Mouse (Mus musculus): ENCODE data around the gene Tcp11l2. TPM values are rescaled to one million over a fixed set of nuclear protein-coding genes. Genes with fewer than 3 reads are reported as not detected.

The Tcp11l2 gene
- polyA plus RNA-seq, 1 experiment from 2014 or later = 20.0 TPM

DNA sequence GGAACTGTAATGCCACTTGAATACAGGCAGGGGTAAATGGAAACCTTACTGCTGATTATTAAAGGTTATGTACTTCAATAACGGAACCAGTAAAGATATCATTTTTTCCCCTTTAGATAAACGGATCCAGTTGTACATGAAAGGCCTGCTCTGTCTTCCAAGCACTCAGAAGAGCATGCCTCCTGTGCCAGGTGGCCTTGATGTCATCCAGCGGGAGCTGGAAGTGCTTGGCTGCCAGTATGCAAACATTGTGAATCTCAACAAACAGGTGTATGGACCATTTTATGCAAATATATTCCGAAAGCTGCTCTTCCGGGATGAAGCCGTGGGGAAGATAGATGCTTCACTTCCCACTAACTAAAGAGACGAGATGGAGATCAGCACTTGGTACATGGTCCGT, 36.9 kb downstream of the Tcp11l2 start:
- H3K9me3 ChIP-seq (replicated peaks) = no peaks in the 10 kb centered on the region

DNA sequence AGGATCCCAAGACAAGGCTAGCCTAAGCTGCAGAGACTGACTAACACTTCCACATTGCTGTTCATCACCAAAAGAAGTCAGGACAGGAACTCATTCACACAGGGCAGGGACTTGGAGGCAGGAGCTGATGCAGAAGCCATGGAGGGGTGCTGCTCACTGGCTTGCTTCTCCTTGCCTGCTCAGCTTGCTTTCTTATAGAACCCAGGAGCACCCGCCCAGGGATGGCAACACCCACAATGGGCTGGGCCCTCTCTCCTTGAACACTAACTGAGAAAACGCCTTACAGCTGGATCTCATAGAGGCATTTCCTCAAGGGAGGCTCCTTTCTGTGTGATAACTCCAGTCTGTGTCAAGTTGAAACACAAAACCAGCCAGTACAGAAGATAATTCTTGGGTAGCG, 38.6 kb downstream of the Tcp11l2 start:
- no peak for ATAC-seq (ENCODE audit: low FRiP score)
- 82% methylated on average over 3 of the region's 3 CpGs for WGBS

More for the DNA sequence above, 36.9 kb downstream of the Tcp11l2 start:
- WGBS = 82% methylated on average over 8 of the region's 8 CpGs
- Histone ChIP-seq H3K36me3 (no peaks in the 10 kb centered on the region), H3K4me1 (no peaks in the 10 kb centered on the region), H3K4me3 (no peak overlapping the region), H3K9ac (no peak overlapping the region), H3K27me3 (no peaks in the 10 kb centered on the region), H3K4me2 (replicated peaks) (no peak overlapping the region), H3K27ac (no peak overlapping the region)
- no peak for ATAC-seq (ENCODE audit: low FRiP score)

DNA sequence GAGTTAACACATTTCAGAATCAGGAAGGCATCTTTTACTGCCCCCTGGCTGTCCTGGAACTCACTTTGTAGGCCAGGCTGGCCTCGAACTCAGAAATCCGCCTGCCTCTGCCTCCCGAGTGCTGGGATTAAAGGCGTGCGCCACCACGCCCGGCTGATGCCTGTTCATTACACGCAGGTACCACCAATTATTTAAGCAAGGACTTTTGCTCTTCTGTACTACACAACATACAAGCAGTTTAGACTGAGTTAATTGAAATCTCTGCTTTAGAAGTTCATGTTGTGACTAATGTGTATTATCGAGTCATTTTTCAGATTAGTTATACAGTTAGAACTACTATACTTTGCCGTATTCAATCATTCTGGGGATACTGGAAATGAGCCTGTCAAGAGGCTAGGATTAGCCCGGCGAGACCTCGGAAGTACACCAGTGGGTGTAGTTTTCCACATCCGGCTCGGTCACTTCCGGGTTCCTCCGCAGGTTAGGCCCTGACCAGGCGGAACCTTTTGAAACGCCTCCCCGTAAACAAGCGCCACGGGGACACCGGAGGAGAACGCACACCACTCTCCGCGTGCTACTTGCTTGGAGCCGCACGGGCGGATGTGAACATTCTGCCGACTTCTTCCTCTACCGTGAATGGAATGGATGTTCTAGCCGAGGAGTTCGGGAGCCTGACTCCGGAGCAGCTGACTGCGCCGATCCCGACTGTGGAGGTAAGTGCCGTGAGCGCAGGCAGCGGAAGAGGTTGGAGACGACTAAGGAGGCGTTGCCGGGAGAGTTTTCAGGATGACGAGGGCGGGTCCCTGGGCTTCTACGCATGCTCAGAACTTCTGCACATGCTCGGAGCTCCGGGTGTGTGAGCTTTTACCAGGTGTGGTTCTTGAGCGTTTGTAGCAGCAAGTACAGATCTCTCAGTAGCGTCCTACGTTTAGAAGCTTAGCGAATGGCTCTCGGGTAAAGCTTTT, 45.7 kb downstream of the Tcp11l2 start, which contains the start of gene Polr3b:
Gene Polr3b (plus strand): TSS at position 467 of the 965 bp plus-strand sequence.
- H3K9ac ChIP-seq = peak within 1 kb of the TSS; percentile 65
- WGBS = 8% methylated on average over 53 of the region's 53 CpGs
- peak; percentile 96 for ATAC-seq (ENCODE audit: low FRiP score)
- no peaks in the 10 kb centered on the region for H3K36me3 ChIP-seq
- H3K4me3 ChIP-seq = peak within 1 kb of the TSS; percentile 70
- H3K27me3 ChIP-seq = no peaks in the 10 kb centered on the region
- H3K9me3 ChIP-seq (replicated peaks) = no peaks in the 10 kb centered on the region
- H3K27ac ChIP-seq = peak within 1 kb of the TSS; percentile 95
- H3K4me1 ChIP-seq = peaks cover 14% of the 10 kb centered on the region
- H3K4me2 ChIP-seq (replicated peaks) = peak within 1 kb of the TSS; percentile 75

More for the DNA sequence above, 38.6 kb downstream of the Tcp11l2 start:
- no peaks in the 10 kb centered on the region for H3K9me3 ChIP-seq (replicated peaks)
- H3K9ac ChIP-seq = no peak overlapping the region
- H3K36me3 ChIP-seq = no peaks in the 10 kb centered on the region
- no peaks in the 10 kb centered on the region for H3K27me3 ChIP-seq
- no peak overlapping the region for H3K4me2 ChIP-seq (replicated peaks)
- H3K27ac ChIP-seq = no peak overlapping the region
- no peaks in the 10 kb centered on the region for H3K4me1 ChIP-seq
- H3K4me3 ChIP-seq = no peak overlapping the region

GRCm38 (mm10) chr10:84631182-84631581, 54.8 kb downstream of the Tcp11l2 start:
- Histone ChIP-seq H3K4me3 (no peak overlapping the region), H3K4me2 (replicated peaks) (no peak overlapping the region), H3K27me3 (no peaks in the 10 kb centered on the region), H3K9me3 (replicated peaks) (no peaks in the 10 kb centered on the region), H3K27ac (no peak overlapping the region), H3K36me3 (peaks cover 29% of the 10 kb centered on the region), H3K4me1 (no peaks in the 10 kb centered on the region), H3K9ac (no peak overlapping the region)
- no peak for ATAC-seq (ENCODE audit: low FRiP score)
- WGBS = 55% methylated on average over 5 of the region's 5 CpGs

DNA sequence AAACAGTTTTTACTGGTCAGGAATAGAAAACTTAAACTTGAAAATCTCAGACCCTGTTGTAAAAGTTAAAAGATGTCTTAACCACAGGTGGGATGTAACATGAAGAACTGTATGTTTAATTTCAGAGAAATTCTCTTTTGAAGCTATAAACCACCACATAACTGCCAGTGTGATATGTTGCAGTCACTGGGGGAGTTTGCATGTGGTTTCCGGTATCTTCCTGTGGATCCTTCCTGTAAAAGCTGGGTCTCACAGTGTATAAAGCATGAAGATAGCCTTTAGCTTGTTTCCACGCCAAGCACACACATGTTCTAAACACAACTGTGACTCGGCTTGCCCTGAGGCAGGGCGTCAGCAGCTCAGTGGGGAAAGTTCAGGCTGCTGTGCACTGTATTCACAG, 55.6 kb downstream of the Tcp11l2 start:
- H3K4me1 ChIP-seq = no peaks in the 10 kb centered on the region
- H3K4me2 ChIP-seq (replicated peaks) = no peak overlapping the region
- H3K9ac ChIP-seq = no peak overlapping the region
- no peak overlapping the region for H3K4me3 ChIP-seq
- H3K36me3 ChIP-seq = peaks cover 37% of the 10 kb centered on the region
- no peak for ATAC-seq (ENCODE audit: low FRiP score)
- no peaks in the 10 kb centered on the region for H3K9me3 ChIP-seq (replicated peaks)
- WGBS = 87% methylated on average over 4 of the region's 4 CpGs
- H3K27ac ChIP-seq = no peak overlapping the region
- no peaks in the 10 kb centered on the region for H3K27me3 ChIP-seq

- WGBS = 96% methylated on average over 10 of the region's 10 CpGs
- Histone ChIP-seq H3K4me1 (no peaks in the 10 kb centered on the region), H3K4me3 (no peak overlapping the region), H3K27ac (no peak overlapping the region), H3K27me3 (no peaks in the 10 kb centered on the region), H3K9me3 (replicated peaks) (no peaks in the 10 kb centered on the region), H3K36me3 (peaks cover 53% of the 10 kb centered on the region), H3K9ac (no peak overlapping the region), H3K4me2 (replicated peaks) (no peak overlapping the region)
- ATAC-seq (ENCODE audit: low FRiP score) = no peak
Measured at GRCm38 (mm10) chr10:84636656-84637055, 60.2 kb downstream of the Tcp11l2 start.

GRCm38 (mm10) chr10:84638382-84638781, 62.0 kb downstream of the Tcp11l2 start:
- Histone ChIP-seq H3K9ac (no peak overlapping the region), H3K36me3 (peaks cover 44% of the 10 kb centered on the region), H3K27me3 (no peaks in the 10 kb centered on the region), H3K4me1 (no peaks in the 10 kb centered on the region), H3K27ac (no peak overlapping the region), H3K4me2 (replicated peaks) (no peak overlapping the region), H3K9me3 (replicated peaks) (no peaks in the 10 kb centered on the region), H3K4me3 (no peak overlapping the region)
- 94% methylated on average over 4 of the region's 4 CpGs for WGBS
- no peak for ATAC-seq (ENCODE audit: low FRiP score)

- H3K4me3 ChIP-seq = no peak overlapping the region
- no peak overlapping the region for H3K27ac ChIP-seq
- no peak overlapping the region for H3K4me2 ChIP-seq (replicated peaks)
- WGBS = 93% methylated on average over 4 of the region's 4 CpGs
- H3K9ac ChIP-seq = no peak overlapping the region
- no peak for ATAC-seq (ENCODE audit: low FRiP score)
- H3K9me3 ChIP-seq (replicated peaks) = no peaks in the 10 kb centered on the region
- no peaks in the 10 kb centered on the region for H3K4me1 ChIP-seq
- no peaks in the 10 kb centered on the region for H3K27me3 ChIP-seq
- H3K36me3 ChIP-seq = peaks cover 41% of the 10 kb centered on the region
Measured at GRCm38 (mm10) chr10:84639525-84640287, 63.3 kb downstream of the Tcp11l2 start.

GRCm38 (mm10) chr10:84640861-84641260, 64.4 kb downstream of the Tcp11l2 start:
- H3K4me2 ChIP-seq (replicated peaks) = no peak overlapping the region
- H3K27ac ChIP-seq = no peak overlapping the region
- H3K27me3 ChIP-seq = no peaks in the 10 kb centered on the region
- no peak overlapping the region for H3K4me3 ChIP-seq
- H3K9ac ChIP-seq = no peak overlapping the region
- peaks cover 42% of the 10 kb centered on the region for H3K36me3 ChIP-seq
- no peaks in the 10 kb centered on the region for H3K4me1 ChIP-seq
- ATAC-seq (ENCODE audit: low FRiP score) = no peak
- 90% methylated on average over 7 of the region's 7 CpGs for WGBS
- H3K9me3 ChIP-seq (replicated peaks) = no peaks in the 10 kb centered on the region

DNA sequence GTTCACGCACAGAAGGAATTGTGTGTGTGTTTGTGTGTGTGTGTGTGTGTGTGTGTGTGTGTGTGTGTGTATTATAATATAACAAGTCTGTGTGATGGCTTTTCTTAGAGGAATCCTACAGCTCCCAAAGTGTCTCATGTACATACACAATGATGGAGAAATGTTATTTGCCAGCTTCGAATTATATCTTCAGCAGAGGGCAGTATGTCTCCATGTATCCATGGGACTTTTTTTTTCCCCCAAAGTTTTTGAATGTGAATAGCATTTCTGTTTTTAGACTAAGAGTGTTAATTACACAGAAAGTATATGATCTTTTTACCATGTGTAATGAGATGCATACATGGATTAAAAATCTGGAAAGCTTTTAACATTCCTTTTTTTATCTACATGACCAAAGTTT, 65.2 kb downstream of the Tcp11l2 start:
- Histone ChIP-seq H3K4me1 (no peaks in the 10 kb centered on the region), H3K9me3 (replicated peaks) (no peaks in the 10 kb centered on the region), H3K27ac (no peak overlapping the region), H3K36me3 (peaks cover 36% of the 10 kb centered on the region), H3K4me2 (replicated peaks) (no peak overlapping the region), H3K4me3 (no peak overlapping the region), H3K27me3 (no peaks in the 10 kb centered on the region), H3K9ac (no peak overlapping the region)
- 86% methylated on average over 2 of the region's 2 CpGs for WGBS
- ATAC-seq (ENCODE audit: low FRiP score) = no peak

- Histone ChIP-seq H3K9ac (no peak overlapping the region), H3K36me3 (peaks cover 24% of the 10 kb centered on the region), H3K4me1 (no peaks in the 10 kb centered on the region), H3K27me3 (no peaks in the 10 kb centered on the region), H3K4me3 (no peak overlapping the region), H3K27ac (no peak overlapping the region), H3K4me2 (replicated peaks) (no peak overlapping the region), H3K9me3 (replicated peaks) (no peaks in the 10 kb centered on the region)
- 82% methylated on average over 8 of the region's 8 CpGs for WGBS
- ATAC-seq (ENCODE audit: low FRiP score) = no peak
Measured at GRCm38 (mm10) chr10:84645940-84646339, 69.5 kb downstream of the Tcp11l2 start.

DNA sequence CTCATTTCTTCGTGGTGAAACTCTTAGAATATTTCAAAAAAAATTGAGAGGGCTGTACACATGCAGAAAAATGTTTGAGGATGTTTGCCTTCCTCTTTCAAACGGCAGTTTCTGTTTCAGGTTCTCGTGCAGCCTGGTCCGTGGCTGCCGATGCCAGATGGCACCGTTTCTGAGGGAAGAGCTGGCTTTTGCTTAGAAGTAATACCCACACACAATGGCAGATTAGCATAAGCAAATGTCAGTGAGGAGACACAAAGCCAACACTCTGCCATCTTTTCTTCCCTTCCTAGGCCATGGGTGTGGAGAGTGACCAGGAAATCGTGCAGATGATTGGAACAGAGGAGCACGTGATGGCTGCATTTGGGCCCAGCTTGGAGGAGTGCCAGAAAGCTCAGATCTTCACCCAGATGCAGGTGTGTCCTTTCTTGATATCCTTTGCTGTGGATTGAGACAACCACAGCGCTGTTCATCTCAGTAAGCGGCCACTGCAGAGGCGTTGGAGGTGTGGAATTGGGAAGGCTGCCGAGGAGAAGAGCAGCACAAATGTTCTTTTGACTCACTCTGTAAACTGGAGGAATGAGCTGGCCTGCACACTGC, 70.2 kb downstream of the Tcp11l2 start:
- no peak for ATAC-seq (ENCODE audit: low FRiP score)
- Histone ChIP-seq H3K27ac (no peak overlapping the region), H3K9me3 (replicated peaks) (no peaks in the 10 kb centered on the region), H3K27me3 (no peaks in the 10 kb centered on the region), H3K9ac (no peak overlapping the region), H3K4me1 (no peaks in the 10 kb centered on the region), H3K4me2 (replicated peaks) (no peak overlapping the region), H3K4me3 (no peak overlapping the region), H3K36me3 (peaks cover 27% of the 10 kb centered on the region)
- 82% methylated on average over 12 of the region's 12 CpGs for WGBS
